Mouse (Mus musculus) gastrocnemius, adult 18-20 months (tissue): ENCODE measurements around the gene Zfp574. TPM values are rescaled to one million over a fixed set of nuclear protein-coding genes. Genes with fewer than 3 reads are reported as not detected.

Experiments
- DNase-seq: peaks from one replicate; pipeline ENCODE4 v3.0.0; 2021; ENCODE audit warnings: low spot score
- microRNA-seq: library from miRNA; unstranded; fragments of <30 nt; microRNA quantifications from one replicate; pipeline ENCODE4 v1.2.0, GENCODE M21; 2021
- total RNA-seq, 2 experiments: library from RNA; stranded (reverse); gene quantifications; 2 replicates each; pipeline ENCODE4 v1.2.3; 2021

Gene Zfp574
- total RNA-seq, 2 experiments from 2014 or later, result 7.5 to 7.7 TPM

- DNase-seq, result no peak
These were observed 40.0 kb downstream of the Zfp574 start for GRCm38 (mm10) chr7:25112178-25112955.

- DNase-seq, result no peak
These were observed 40.7 kb downstream of the Zfp574 start for GRCm38 (mm10) chr7:25112956-25113603.

- DNase-seq, result no peak
These were observed 47.9 kb downstream of the Zfp574 start for GRCm38 (mm10) chr7:25120061-25120834.

GRCm38 (mm10) chr7:25121240-25121786 lies 48.9 kb downstream of the Zfp574 start:
- no peak for DNase-seq

- no peak for DNase-seq
These were observed 53.4 kb downstream of the Zfp574 start for GRCm38 (mm10) chr7:25125716-25126281.

- DNase-seq, result no peak
These were observed 55.6 kb downstream of the Zfp574 start for GRCm38 (mm10) chr7:25127971-25128370.

- DNase-seq, result no peak
These were observed 57.1 kb downstream of the Zfp574 start for GRCm38 (mm10) chr7:25129390-25129979.

GRCm38 (mm10) chr7:25130565-25130964 lies 58.2 kb downstream of the Zfp574 start:
- no peak for DNase-seq

GRCm38 (mm10) chr7:25131247-25131646 lies 58.9 kb downstream of the Zfp574 start:
- DNase-seq, result no peak

- DNase-seq, result no peak
These were observed 60.1 kb downstream of the Zfp574 start for GRCm38 (mm10) chr7:25132318-25132960.

Small RNAs within 50 kb of the gene (microRNA-seq; reads per million reads assigned to microRNA genes)
- gene Mir6537, result not detected

Other genes with a start within 250 kb of the Zfp574 start
- gene Gm9844, start 210.4 kb upstream of the Zfp574 start, total RNA-seq, result not detected
- not detected for gene Lypd4, start 202.6 kb upstream of the Zfp574 start, total RNA-seq
- gene Dmrtc2, start 202.5 kb upstream of the Zfp574 start, total RNA-seq, result not detected
- gene Rps19, start 188.2 kb upstream of the Zfp574 start, total RNA-seq, result 100 to 1,000 TPM; 312 to 357 TPM
- under 1 TPM in 1 of 2 experiments, not detected in 1; 0.14 TPM for gene Cd79a, start 175.2 kb upstream of the Zfp574 start, total RNA-seq
- 10 to 100 TPM; 21.0 to 23.8 TPM for gene Arhgef1, start 169.7 kb upstream of the Zfp574 start, total RNA-seq
- not detected for gene Gm4881, start 128.1 kb upstream of the Zfp574 start, total RNA-seq
- gene Rabac1, start 99.8 kb upstream of the Zfp574 start, total RNA-seq, result 100 to 1,000 TPM; 222 to 264 TPM
- gene Atp1a3, start 66.6 kb upstream of the Zfp574 start, total RNA-seq, result under 1 TPM; 0.17 to 0.23 TPM
- gene Grik5, start 221 bp upstream of the Zfp574 start, total RNA-seq, result 1 to 10 TPM; 1.7 to 2.7 TPM
- gene Pou2f2, start 107.2 kb downstream of the Zfp574 start, total RNA-seq, result under 1 TPM; 0.07 to 0.09 TPM
- 1 to 10 TPM; 8.3 to 8.4 TPM for gene Dedd2, start 148.0 kb downstream of the Zfp574 start, total RNA-seq
- gene Zfp526, start 148.9 kb downstream of the Zfp574 start, total RNA-seq, result 1 to 10 TPM; 4.7 to 5.3 TPM
- 10 to 100 TPM; 83.2 to 83.8 TPM for gene Gsk3a, start 165.3 kb downstream of the Zfp574 start, total RNA-seq
- 1 to 10 TPM; 5.7 to 7.3 TPM for gene Erf, start 178.2 kb downstream of the Zfp574 start, total RNA-seq
- gene Cic, start 195.1 kb downstream of the Zfp574 start, total RNA-seq, result 10 to 100 TPM; 34.8 to 38.3 TPM
- gene Pafah1b3, start 225.4 kb downstream of the Zfp574 start, total RNA-seq, result 1 to 10 TPM in 1 of 2 experiments, under 1 TPM in 1; 0.82 to 1.1 TPM
- gene Prr19, start 228.8 kb downstream of the Zfp574 start, total RNA-seq, result not detected
- gene Tmem145, start 233.5 kb downstream of the Zfp574 start, total RNA-seq, result not detected
- gene Megf8, start 244.6 kb downstream of the Zfp574 start, total RNA-seq, result 10 to 100 TPM; 20.3 to 22.0 TPM